Mouse (Mus musculus): ENCODE measurements around the gene Sh2b3.

- TF ChIP-seq CTCF (IDR thresholded peaks at IDR 0.05; ENCODE audit: low read depth): no peak
- TF ChIP-seq EP300 (optimal IDR thresholded peaks at IDR 0.05): no peak
Observed at GRCm38 (mm10) chr5:121812526-121813243, 24.8 kb downstream of the Sh2b3 start.
